Comparison of ENCODE assay signal across 7 mouse cellular contexts in genomic region chr17:28176775-28177539, GRCm38 (mm10). TPM values are rescaled to one million over a fixed set of nuclear protein-coding genes. Genes with fewer than 3 reads are reported as not detected.
A peak's percentile ranks its signal among the peaks of the same experiment; 100 is the strongest.
DNase-seq lines count a peak whose midpoint lies in the region; ATAC-seq and TF ChIP-seq lines count a peak whose summit lies in the region.

Gene Zfp523, plus strand, starts transcription at chr17:28177129.

- no peaks in the 10 kb centered on the region for H3K9me3 ChIP-seq in embryonic facial prominence, embryonic 11.5 days (replicated peaks; ENCODE audit: control insufficient read depth, low read length)
- H3K9me3 ChIP-seq in limb, embryonic 12.5 days = no peaks in the 10 kb centered on the region
- H3K9me3 ChIP-seq in midbrain, embryonic 15.5 days = no peaks in the 10 kb centered on the region

- TF ChIP-seq CTCF in kidney, adult 2 months (conservative IDR thresholded peaks at IDR 0.05; ENCODE audit: insufficient read depth, insufficient read length, low read depth, low read length) = no peak
- no peak for TF ChIP-seq CTCF in spleen, adult 2 months (IDR thresholded peaks at IDR 0.05; ENCODE audit: extremely low read depth, insufficient read depth, insufficient read length, insufficient replicate concordance)

- H3K36me3 ChIP-seq in embryonic facial prominence, embryonic 11.5 days (replicated peaks; ENCODE audit: control insufficient read depth, insufficient read depth, low read depth, low read length) = no peaks in the 10 kb centered on the region; the same call in 1 of the 2 replicates
- no peaks in the 10 kb centered on the region for H3K36me3 ChIP-seq in kidney, adult 2 months (ENCODE audit: control insufficient read depth, insufficient read depth, low read length)
- H3K36me3 ChIP-seq in limb, embryonic 12.5 days = peaks cover 23% of the 10 kb centered on the region
- H3K36me3 ChIP-seq in midbrain, embryonic 15.5 days (replicated peaks) = no peaks in the 10 kb centered on the region
- H3K36me3 ChIP-seq in spleen, adult 2 months (ENCODE audit: control insufficient read depth, insufficient read depth, low read length) = no peaks in the 10 kb centered on the region

- H3K9ac ChIP-seq in embryonic facial prominence, embryonic 11.5 days (replicated peaks; ENCODE audit: low read length) = peak within 1 kb of the TSS; percentile 95
- H3K9ac ChIP-seq in limb, embryonic 12.5 days (replicated peaks) = peak within 1 kb of the TSS; percentile 90
- H3K9ac ChIP-seq in midbrain, embryonic 15.5 days = peak within 1 kb of the TSS; percentile 96

- peak; percentile 95 for DNase-seq in adrenal gland, postnatal 14 days
- DNase-seq in embryonic facial prominence, embryonic 11.5 days (ENCODE audit: low spot score) = peak; percentile 93
- peak; percentile 91 to 92 for DNase-seq in heart, adult 18-20 months
- DNase-seq in kidney, adult 2 months = peak; percentile 93
- DNase-seq in spleen, adult 2 months (ENCODE audit: low read depth in 1 of 2, low spot score in 2 of 2) = peak; percentile 71 to 79

- H3K27me3 ChIP-seq in embryonic facial prominence, embryonic 11.5 days (ENCODE audit: control insufficient read depth, insufficient read depth, low read length) = no peaks in the 10 kb centered on the region
- H3K27me3 ChIP-seq in kidney, adult 2 months (replicated peaks; ENCODE audit: control insufficient read depth, insufficient read depth, low read length) = no peaks in the 10 kb centered on the region
- no peaks in the 10 kb centered on the region for H3K27me3 ChIP-seq in limb, embryonic 12.5 days
- H3K27me3 ChIP-seq in midbrain, embryonic 15.5 days (replicated peaks) = no peaks in the 10 kb centered on the region
- H3K27me3 ChIP-seq in spleen, adult 2 months (ENCODE audit: control insufficient read depth, insufficient read depth, low read length) = no peaks in the 10 kb centered on the region

- under 1% methylated on average over 73 of the region's 82 CpGs for WGBS in embryonic facial prominence, embryonic 11.5 days
- WGBS in kidney, adult 2 months = under 1% methylated on average over 82 of the region's 82 CpGs
- under 1% methylated on average over 82 of the region's 82 CpGs for WGBS in limb, embryonic 12.5 days
- WGBS in midbrain, embryonic 15.5 days = under 1% methylated on average over 80 of the region's 82 CpGs
- under 1% methylated on average over 78 of the region's 82 CpGs for WGBS in spleen, adult 2 months

- peak within 1 kb of the TSS; percentile 87 for H3K4me3 ChIP-seq in embryonic facial prominence, embryonic 11.5 days (ENCODE audit: low read depth, low read length)
- peak within 1 kb of the TSS; percentile 90 for H3K4me3 ChIP-seq in kidney, adult 2 months (ENCODE audit: insufficient read depth, low read depth, low read length)
- H3K4me3 ChIP-seq in limb, embryonic 12.5 days (replicated peaks) = peak within 1 kb of the TSS; percentile 81
- peak within 1 kb of the TSS; percentile 78 for H3K4me3 ChIP-seq in midbrain, embryonic 15.5 days
- peak within 1 kb of the TSS; percentile 75 for H3K4me3 ChIP-seq in spleen, adult 2 months (ENCODE audit: extremely low read depth, insufficient read depth, insufficient read length)

- peaks cover 9% of the 10 kb centered on the region; the same call in 1 of the 2 replicates for H3K4me1 ChIP-seq in embryonic facial prominence, embryonic 11.5 days (ENCODE audit: control insufficient read depth, insufficient read depth, low read length)
- peaks cover 4% of the 10 kb centered on the region for H3K4me1 ChIP-seq in kidney, adult 2 months (ENCODE audit: control insufficient read depth, insufficient read depth, low read length)
- peaks cover 56% of the 10 kb centered on the region for H3K4me1 ChIP-seq in limb, embryonic 12.5 days (replicated peaks)
- H3K4me1 ChIP-seq in midbrain, embryonic 15.5 days = peaks cover 47% of the 10 kb centered on the region
- H3K4me1 ChIP-seq in spleen, adult 2 months (ENCODE audit: control insufficient read depth, insufficient read depth, insufficient read length) = no peaks in the 10 kb centered on the region; the same call in none of the 2 replicates

- H3K27ac ChIP-seq in embryonic facial prominence, embryonic 11.5 days (replicated peaks; ENCODE audit: low read depth, low read length) = peak within 1 kb of the TSS; percentile 91
- peak within 1 kb of the TSS; percentile 83 for H3K27ac ChIP-seq in kidney, adult 2 months (ENCODE audit: insufficient read depth, low read depth, low read length)
- peak within 1 kb of the TSS; percentile 93 for H3K27ac ChIP-seq in limb, embryonic 12.5 days
- H3K27ac ChIP-seq in midbrain, embryonic 15.5 days = peak within 1 kb of the TSS; percentile 95
- H3K27ac ChIP-seq in spleen, adult 2 months (ENCODE audit: insufficient read depth, low read length) = peak within 1 kb of the TSS; percentile 42; the same call in 1 of the 2 replicates

- H3K4me2 ChIP-seq in embryonic facial prominence, embryonic 11.5 days (ENCODE audit: low read depth, low read length) = peak within 1 kb of the TSS; percentile 94
- H3K4me2 ChIP-seq in limb, embryonic 12.5 days = peak within 1 kb of the TSS; percentile 99
- peak within 1 kb of the TSS; percentile 88 for H3K4me2 ChIP-seq in midbrain, embryonic 15.5 days

- ATAC-seq in embryonic facial prominence, embryonic 11.5 days (replicated peaks; ENCODE audit: insufficient number of reproducible peaks, low FRiP score, low TSS enrichment, low read depth) = peak; percentile 68
- ATAC-seq in limb, embryonic 12.5 days (ENCODE audit: insufficient number of reproducible peaks, insufficient read depth, low FRiP score, low TSS enrichment, low read depth) = peak; percentile 79
- ATAC-seq in midbrain, embryonic 15.5 days (replicated peaks) = peak; percentile 86

- no peak for TF ChIP-seq POLR2A in kidney, adult 2 months (IDR thresholded peaks at IDR 0.05; ENCODE audit: low read depth, low read length)
- no peak for TF ChIP-seq POLR2A in spleen, adult 2 months (IDR thresholded peaks at IDR 0.05; ENCODE audit: low read depth, low read length)

RNA-seq across cellular contexts. Expression of gene Zfp523, which starts in this region (rescaled TPM):
- total RNA-seq in adrenal gland, postnatal 14 days (2021) = 36.8 and 43.4 TPM in 2 replicates
- 26.8 and 28.3 TPM in 2 replicates for polyA plus RNA-seq in embryonic facial prominence, embryonic 11.5 days (2014; fragmentation: Nextera tagmentation; extraction: Ambion mirVana)
- total RNA-seq in heart, adult 18-20 months (2021) = 10 to 100 TPM; 10.7 to 13.9 TPM
- 54.1 and 63.7 TPM in 2 replicates for polyA plus RNA-seq in kidney, adult 2 months (2012; rRNA removed)
- polyA plus RNA-seq in limb, embryonic 12.5 days (2016; fragmentation: Nextera tagmentation; extraction: Ambion mirVana) = 51.9 and 54.9 TPM in 2 replicates
- 53.4 and 55.0 TPM in 2 replicates for polyA plus RNA-seq in midbrain, embryonic 15.5 days (2015; fragmentation: Nextera tagmentation; extraction: Ambion mirVana)
- 31.0 and 33.2 TPM in 2 replicates for polyA plus RNA-seq in spleen, adult 2 months (2012; rRNA removed)

Comparison
In these comparisons a context has a peak if more than half of its experiments do, and no peak if none do; other contexts are left out.
1. Peak in every context shown above with its lines: DNase-seq, ATAC-seq, H3K4me3 ChIP-seq and H3K27ac ChIP-seq.
2. H3K27ac ChIP-seq: peak in every context shown above with its lines; median percentile 95 in midbrain, embryonic 15.5 days; 93 in limb, embryonic 12.5 days; 91 in embryonic facial prominence, embryonic 11.5 days; 83 in kidney, adult 2 months; 42 in spleen, adult 2 months.